ENCODE assay signal across 8 mouse cellular contexts in the genomic region with DNA sequence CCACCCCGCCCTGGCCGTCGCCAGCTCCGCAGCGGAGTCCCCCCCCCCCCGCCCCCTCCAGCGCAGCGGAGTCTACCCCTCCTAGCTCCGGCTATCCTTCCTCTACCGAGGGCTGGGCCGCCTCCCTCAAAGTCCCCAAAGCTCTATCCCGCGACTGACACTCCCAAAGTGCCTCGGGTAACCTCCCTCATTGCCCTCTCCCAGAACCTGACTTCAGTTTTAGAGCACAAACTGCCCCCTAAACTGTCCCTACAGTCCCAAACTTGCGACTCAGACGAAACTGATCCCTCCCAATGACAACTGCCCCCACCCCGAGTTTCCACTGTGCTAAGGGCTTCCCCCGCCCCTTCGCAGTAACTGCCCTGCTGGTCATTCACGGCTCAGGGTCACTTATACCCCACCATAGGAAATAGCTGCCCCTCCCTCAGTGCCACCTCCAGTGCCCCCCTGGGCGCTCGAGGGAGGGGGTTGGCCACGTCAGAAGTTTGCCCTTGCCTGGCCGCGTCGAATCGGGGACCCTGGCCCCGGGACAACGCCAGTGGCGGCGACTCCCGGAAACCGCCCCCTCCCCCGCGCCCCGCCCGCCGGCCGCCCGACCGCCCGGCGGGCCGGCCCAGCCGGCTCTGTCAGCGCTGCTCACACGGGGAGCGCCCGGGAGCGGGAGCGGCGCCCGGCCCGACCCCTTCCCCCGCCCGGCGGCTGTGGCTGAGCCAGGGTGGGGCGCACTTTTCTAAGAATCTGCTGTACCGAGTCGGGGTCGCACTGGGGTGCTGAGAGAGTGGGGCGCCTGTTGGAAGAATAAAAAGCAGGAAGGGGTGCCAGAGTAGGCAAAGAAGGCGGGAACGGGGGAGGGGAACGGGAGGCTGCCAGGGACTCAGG. TPM values are rescaled to one million over a fixed set of nuclear protein-coding genes. Genes with fewer than 3 reads are reported as not detected.
DNase-seq lines count a peak whose midpoint lies in the region; ATAC-seq and TF ChIP-seq lines count a peak whose summit lies in the region.

No protein-coding gene starts in this region.

- no peak overlapping the region for H3K27ac ChIP-seq in cerebellum, adult 2 months (ENCODE audit: insufficient read depth, low read length)
- H3K27ac ChIP-seq in hindbrain, embryonic 14.5 days, result peak overlapping the region; percentile 84
- peak overlapping the region; percentile 79 for H3K27ac ChIP-seq in small intestine, adult 2 months (ENCODE audit: insufficient read depth, low read depth, low read length)

- peak; percentile 42 to 44 for DNase-seq in left cerebral cortex, postnatal 36 days (ENCODE audit: low spot score in 2 of 2)
- no peak for DNase-seq in left cerebral cortex, adult 11 months (ENCODE audit: low spot score)
- DNase-seq in cerebellum, adult 2 months, result peak; percentile 47 to 56
- DNase-seq in gastrocnemius, adult 8-10 months (ENCODE audit: low spot score in 2 of 2), result peak; percentile 56 to 62
- DNase-seq in hindbrain, embryonic 14.5 days (ENCODE audit: low spot score), result no peak
- peak; percentile 41 to 42 for DNase-seq in layer of hippocampus, postnatal 36 days

- TF ChIP-seq POLR2A in cerebellum, adult 2 months (IDR thresholded peaks at IDR 0.05; ENCODE audit: borderline replicate concordance, insufficient read depth, low read length), result no peak
- TF ChIP-seq POLR2A in small intestine, adult 2 months (IDR thresholded peaks at IDR 0.05; ENCODE audit: low read depth, low read length), result 0 out of 2 replicates have a peak, but pooled peaks have one; percentile 8

- WGBS in cerebellum, adult 2 months, result 2% methylated on average over 60 of the region's 65 CpGs
- under 1% methylated on average over 58 of the region's 65 CpGs for WGBS in hindbrain, embryonic 14.5 days
- WGBS in small intestine, adult 2 months, result 1% methylated on average over 63 of the region's 65 CpGs

- H3K36me3 ChIP-seq in hindbrain, embryonic 14.5 days (replicated peaks; ENCODE audit: control insufficient read depth, insufficient read depth), result no peaks in the 10 kb centered on the region
- peaks cover 3% of the 10 kb centered on the region for H3K36me3 ChIP-seq in megakaryocyte, embryonic 14.5 days (replicated peaks; ENCODE audit: low read length)
- no peaks in the 10 kb centered on the region for H3K36me3 ChIP-seq in small intestine, adult 2 months (ENCODE audit: control insufficient read depth, insufficient read depth, low read length)

- intact Hi-C loops in left cerebral cortex, postnatal 36 days (cut with DNase I), result loop anchor here (2.0 kb wide), 1 partner anchor 31 kb away; the partner anchor contains the start of gene Mfsd5

- H3K27me3 ChIP-seq in cerebellum, adult 2 months (ENCODE audit: control insufficient read depth, insufficient read depth, low read length), result no peaks in the 10 kb centered on the region
- H3K27me3 ChIP-seq in hindbrain, embryonic 14.5 days (ENCODE audit: control insufficient read depth, insufficient read depth, low read length), result peaks cover 64% of the 10 kb centered on the region
- peaks cover 41% of the 10 kb centered on the region for H3K27me3 ChIP-seq in megakaryocyte, embryonic 14.5 days (replicated peaks)
- peaks cover 6% of the 10 kb centered on the region for H3K27me3 ChIP-seq in small intestine, adult 2 months (ENCODE audit: control insufficient read depth, insufficient read depth, low read length)

- no peaks in the 10 kb centered on the region for H3K9me3 ChIP-seq in hindbrain, embryonic 14.5 days (ENCODE audit: control insufficient read depth, low read length)
- H3K9me3 ChIP-seq in megakaryocyte, embryonic 14.5 days, result no peaks in the 10 kb centered on the region

- no peaks in the 10 kb centered on the region; the same call in none of the 2 replicates for H3K4me1 ChIP-seq in cerebellum, adult 2 months (ENCODE audit: control insufficient read depth, insufficient read depth, low read length)
- H3K4me1 ChIP-seq in hindbrain, embryonic 14.5 days (replicated peaks; ENCODE audit: control insufficient read depth, insufficient read depth, low read length), result peaks cover 38% of the 10 kb centered on the region; the same call in 1 of the 2 replicates
- peaks cover 68% of the 10 kb centered on the region for H3K4me1 ChIP-seq in megakaryocyte, embryonic 14.5 days
- H3K4me1 ChIP-seq in small intestine, adult 2 months (ENCODE audit: control insufficient read depth, insufficient read depth, insufficient read length, low read length), result peaks cover 15% of the 10 kb centered on the region

- ATAC-seq in hindbrain, embryonic 14.5 days (ENCODE audit: low FRiP score), result peak; percentile 29; the same call in 1 of the 2 replicates

- peak overlapping the region; percentile 89 for H3K4me3 ChIP-seq in cerebellum, adult 2 months (replicated peaks; ENCODE audit: insufficient read depth, low read depth, low read length)
- H3K4me3 ChIP-seq in hindbrain, embryonic 14.5 days (replicated peaks; ENCODE audit: low read length), result peak overlapping the region; percentile 48
- H3K4me3 ChIP-seq in megakaryocyte, embryonic 14.5 days (replicated peaks), result peak overlapping the region; percentile 95
- peak overlapping the region; percentile 85 for H3K4me3 ChIP-seq in small intestine, adult 2 months (ENCODE audit: low read depth, low read length)

- H3K9ac ChIP-seq in hindbrain, embryonic 14.5 days, result peak overlapping the region; percentile 67

- H3K4me2 ChIP-seq in hindbrain, embryonic 14.5 days (replicated peaks), result peak overlapping the region; percentile 98

- no peak for TF ChIP-seq CTCF in cerebellum, adult 2 months (IDR thresholded peaks at IDR 0.05; ENCODE audit: borderline replicate concordance, insufficient read depth, low read depth, low read length)
- TF ChIP-seq CTCF in small intestine, adult 2 months (IDR thresholded peaks at IDR 0.05; ENCODE audit: extremely low read depth, insufficient read length, insufficient replicate concordance, low read depth, low read length), result no peak; the same call in 1 of the 2 replicates

RNA-seq across cellular contexts. Expression of gene Rarg, which starts 9.8 kb away (rescaled TPM):
- total RNA-seq in left cerebral cortex, postnatal 36 days (2021), result 10 to 100 TPM; 13.1 to 13.9 TPM
- polyA plus RNA-seq in cerebellum, adult 2 months (2012; rRNA removed), result 12.8 and 12.9 TPM in 2 replicates
- 1 to 10 TPM; 4.4 to 9.8 (median 8.4) TPM for total RNA-seq in gastrocnemius, adult 8-10 months (2022)
- 6.2 and 6.7 TPM in 2 replicates for polyA plus RNA-seq in hindbrain, embryonic 14.5 days (2014; fragmentation: Nextera tagmentation; extraction: Ambion mirVana)
- 1 to 10 TPM; 8.3 to 10.0 TPM for total RNA-seq in layer of hippocampus, postnatal 36 days (2021)
- polyA plus RNA-seq in megakaryocyte, embryonic 14.5 days (2012; ENCODE audit: insufficient read depth, low replicate concordance), result 68.7 and 69.9 TPM in 2 replicates
- polyA plus RNA-seq in small intestine, adult 2 months (2012; rRNA removed), result 5.9 and 6.7 TPM in 2 replicates

RNA-seq across cellular contexts. Expression of gene Itgb7, which starts 15.7 kb away (rescaled TPM):
- total RNA-seq in left cerebral cortex, postnatal 36 days (2021), result 1 to 10 TPM; 1.1 to 1.5 TPM
- polyA plus RNA-seq in cerebellum, adult 2 months (2012; rRNA removed), result 5.2 and 8.4 TPM in 2 replicates
- total RNA-seq in gastrocnemius, adult 8-10 months (2022), result 1 to 10 TPM in 2 of 4 experiments, under 1 TPM in 2; 0.34 to 1.8 (median 1.0) TPM
- polyA plus RNA-seq in hindbrain, embryonic 14.5 days (2014; fragmentation: Nextera tagmentation; extraction: Ambion mirVana), result 0.22 and 1.1 TPM in 2 replicates
- 1 to 10 TPM; 1.8 to 2.2 TPM for total RNA-seq in layer of hippocampus, postnatal 36 days (2021)
- 1.9 and 19.9 TPM in 2 replicates for polyA plus RNA-seq in megakaryocyte, embryonic 14.5 days (2012; ENCODE audit: insufficient read depth, low replicate concordance)
- 16.4 and 23.2 TPM in 2 replicates for polyA plus RNA-seq in small intestine, adult 2 months (2012; rRNA removed)

RNA-seq across cellular contexts. Expression of gene Gm9918, which starts 22.9 kb away (rescaled TPM):
- total RNA-seq in left cerebral cortex, postnatal 36 days (2021), result not detected
- polyA plus RNA-seq in cerebellum, adult 2 months (2012; rRNA removed), result 0.13 and 0.15 TPM in 2 replicates
- total RNA-seq in gastrocnemius, adult 8-10 months (2022), result not detected
- not detected in 2 replicates for polyA plus RNA-seq in hindbrain, embryonic 14.5 days (2014; fragmentation: Nextera tagmentation; extraction: Ambion mirVana)
- not detected for total RNA-seq in layer of hippocampus, postnatal 36 days (2021)
- not detected in 2 replicates for polyA plus RNA-seq in megakaryocyte, embryonic 14.5 days (2012; ENCODE audit: insufficient read depth, low replicate concordance)
- not detected in 2 replicates for polyA plus RNA-seq in small intestine, adult 2 months (2012; rRNA removed)

RNA-seq across cellular contexts. Expression of gene Mfsd5, which starts 31.8 kb away (rescaled TPM):
- total RNA-seq in left cerebral cortex, postnatal 36 days (2021), result 10 to 100 TPM; 40.9 to 43.9 TPM
- 60.9 and 62.3 TPM in 2 replicates for polyA plus RNA-seq in cerebellum, adult 2 months (2012; rRNA removed)
- total RNA-seq in gastrocnemius, adult 8-10 months (2022), result 10 to 100 TPM; 14.9 to 17.3 (median 15.7) TPM
- 60.6 and 61.8 TPM in 2 replicates for polyA plus RNA-seq in hindbrain, embryonic 14.5 days (2014; fragmentation: Nextera tagmentation; extraction: Ambion mirVana)
- 10 to 100 TPM; 33.9 to 37.3 TPM for total RNA-seq in layer of hippocampus, postnatal 36 days (2021)
- polyA plus RNA-seq in megakaryocyte, embryonic 14.5 days (2012; ENCODE audit: insufficient read depth, low replicate concordance), result 72.6 and 109 TPM in 2 replicates
- 38.0 and 67.0 TPM in 2 replicates for polyA plus RNA-seq in small intestine, adult 2 months (2012; rRNA removed)

RNA-seq across cellular contexts. Expression of gene Csad, which starts 43.0 kb away (rescaled TPM):
- total RNA-seq in left cerebral cortex, postnatal 36 days (2021), result 10 to 100 TPM; 23.9 to 29.4 TPM
- 53.0 and 60.3 TPM in 2 replicates for polyA plus RNA-seq in cerebellum, adult 2 months (2012; rRNA removed)
- total RNA-seq in gastrocnemius, adult 8-10 months (2022), result 1 to 10 TPM; 5.6 to 8.5 (median 7.6) TPM
- 27.5 and 33.3 TPM in 2 replicates for polyA plus RNA-seq in hindbrain, embryonic 14.5 days (2014; fragmentation: Nextera tagmentation; extraction: Ambion mirVana)
- 10 to 100 TPM; 37.1 to 39.5 TPM for total RNA-seq in layer of hippocampus, postnatal 36 days (2021)
- polyA plus RNA-seq in megakaryocyte, embryonic 14.5 days (2012; ENCODE audit: insufficient read depth, low replicate concordance), result 13.8 and 14.5 TPM in 2 replicates
- 12.7 and 21.1 TPM in 2 replicates for polyA plus RNA-seq in small intestine, adult 2 months (2012; rRNA removed)

Comparison
In these comparisons a context has a peak if more than half of its experiments do, and no peak if none do; other contexts are left out.
1. DNase-seq: peak in left cerebral cortex, postnatal 36 days (2 of 2), cerebellum, adult 2 months (2 of 2), gastrocnemius, adult 8-10 months (2 of 2) and layer of hippocampus, postnatal 36 days (2 of 2); none in left cerebral cortex, adult 11 months (single experiment) and hindbrain, embryonic 14.5 days (single experiment).
2. Peak in every context shown above with its lines, with median percentiles within 50 percentile points of each other: H3K4me3 ChIP-seq.